Mouse (Mus musculus) stomach, postnatal 0 days (tissue): ENCODE measurements at regions not wholly inside any gene's neighbourhood (a gene's known extent, or its start where the extent isn't known, plus 50 kb on each side); places are given as distances from the start of the nearest gene placed in this dataset.

Experiments
- ATAC-seq: fragments of 200-750 bp; cut with Nextera tagmentation; 2 replicates; pipeline ENCODE4 v1.8.0; 2017; ENCODE audit not compliant: low FRiP score, low TSS enrichment
- DNase-seq: peaks from one replicate; pipeline ENCODE4 v3.0.0-alpha.2; 2016; ENCODE audit warnings: low spot score
- H3K27ac ChIP-seq: fragments of 300-500 bp; sonication (generic); replicated peaks from 2 replicates; pipeline ENCODE4 v1.5.1; 2014; ENCODE audit warnings: mild to moderate bottlenecking, control low read depth
- H3K27me3 ChIP-seq: fragments of 300-500 bp; sonication (generic); 2 replicates; pipeline ENCODE4 v1.6.1; 2014; ENCODE audit warnings: low read length; ENCODE audit not compliant: control insufficient read depth, insufficient read depth
- H3K36me3 ChIP-seq: fragments of 300-500 bp; sonication (generic); 2 replicates; pipeline ENCODE4 v1.6.1; 2014; ENCODE audit warnings: low read length, mixed read lengths; ENCODE audit not compliant: control insufficient read depth, insufficient read depth
- H3K4me1 ChIP-seq: fragments of 300-500 bp; sonication (generic); replicated peaks from 2 replicates; pipeline ENCODE4 v1.6.1; 2014; ENCODE audit warnings: antibody characterized with exemption; ENCODE audit not compliant: control insufficient read depth, insufficient read depth
- H3K4me2 ChIP-seq: fragments of 300-500 bp; sonication (generic); replicated peaks from 2 replicates; pipeline ENCODE4 v1.6.1; 2014; ENCODE audit warnings: low read depth, mild to moderate bottlenecking, control low read depth, moderate library complexity
- H3K4me3 ChIP-seq: fragments of 300-500 bp; sonication (generic); 2 replicates; pipeline ENCODE4 v1.5.1; 2014; ENCODE audit warnings: low read depth, low read length, control low read depth
- H3K9ac ChIP-seq: fragments of 300-500 bp; sonication (generic); 2 replicates; pipeline ENCODE4 v1.6.1; 2014; ENCODE audit warnings: mild to moderate bottlenecking, low read length, control low read depth, mixed read lengths
- H3K9me3 ChIP-seq: fragments of 300-500 bp; sonication (generic); 2 replicates; pipeline ENCODE4 v1.6.1; 2016; ENCODE audit warnings: low read length; ENCODE audit not compliant: control insufficient read depth
- CTCF ChIP-seq: IDR thresholded peaks from 2 replicates; pipeline ENCODE4 v1.5.1; 2016; ENCODE audit warnings: antibody characterized with exemption, low read depth, mild to moderate bottlenecking, moderate library complexity
- EP300 ChIP-seq: optimal IDR thresholded peaks from 2 replicates; pipeline ENCODE3; 2016; ENCODE audit warnings: antibody characterized with exemption
- WGBS: fragments of 180-500 bp; shearing (Covaris S2); extraction: QIAGEN DNeasy Blood & Tissue Kit; methylation state at CpG from one replicate; pipeline ENCODE4 v1.1.7; 2014; 5-methylcytosine and 5-hydroxymethylcytosine counted together

DNA sequence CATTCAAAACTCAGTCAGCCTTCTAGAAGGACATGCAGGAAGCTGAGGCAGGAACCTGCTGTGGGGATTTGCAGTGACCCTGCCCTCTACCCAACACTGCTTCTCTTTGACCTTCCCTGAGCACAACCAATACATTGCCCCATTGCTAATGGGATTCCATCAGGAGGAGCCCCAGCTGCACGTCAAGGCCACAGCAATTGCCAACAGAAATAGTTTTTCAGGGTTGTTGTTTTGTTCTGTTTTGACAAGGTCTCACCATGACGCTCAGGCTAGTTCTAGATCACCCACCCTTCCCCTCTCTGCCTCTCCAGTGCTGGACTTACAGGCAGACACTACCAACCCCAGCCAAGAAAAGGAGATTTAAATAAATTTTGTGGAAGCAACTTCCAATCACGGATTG lies 53.2 kb upstream of the Lhfpl2 start:
- no peak overlapping the region for H3K4me2 ChIP-seq
- no peak overlapping the region for H3K27ac ChIP-seq
- no peak overlapping the region for H3K4me3 ChIP-seq
- ATAC-seq (no peak), DNase-seq (no peak)
- WGBS = 75% methylated on average over 3 of the region's 3 CpGs
- H3K9ac ChIP-seq = no peak overlapping the region
- H3K36me3 ChIP-seq = no peaks in the 10 kb centered on the region
- H3K9me3 ChIP-seq = no peaks in the 10 kb centered on the region
- H3K27me3 ChIP-seq = no peaks in the 10 kb centered on the region
- H3K4me1 ChIP-seq = no peaks in the 10 kb centered on the region; the same call in 1 of the 2 replicates
- TF ChIP-seq EP300 = no peak
- no peak for TF ChIP-seq CTCF

DNA sequence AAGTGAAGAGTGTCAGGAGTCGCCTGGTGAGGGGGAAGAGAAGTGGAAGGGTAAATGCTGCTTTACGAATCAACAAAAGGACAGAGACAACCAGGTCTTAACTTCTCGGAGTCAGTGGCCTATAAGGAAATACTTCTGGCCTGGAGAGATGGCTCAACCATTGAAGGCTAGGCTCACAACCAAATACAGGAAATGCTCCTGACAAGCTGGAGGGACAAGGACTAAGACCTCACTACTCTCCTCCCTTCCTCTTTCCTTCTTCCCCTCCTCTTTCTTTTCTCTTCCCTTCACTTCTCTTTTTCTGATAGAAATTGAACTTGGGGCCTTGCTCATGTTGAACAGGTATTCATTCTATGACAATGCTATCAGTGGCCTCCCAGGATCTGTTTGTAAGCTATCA lies 51.7 kb upstream of the Lhfpl2 start:
- Histone ChIP-seq H3K27me3 (no peaks in the 10 kb centered on the region), H3K36me3 (no peaks in the 10 kb centered on the region), H3K4me2 (no peak overlapping the region), H3K27ac (no peak overlapping the region), H3K4me1 (no peaks in the 10 kb centered on the region; the same call in 1 of the 2 replicates), H3K9me3 (no peaks in the 10 kb centered on the region), H3K4me3 (no peak overlapping the region), H3K9ac (no peak overlapping the region)
- DNase-seq = no peak
- WGBS = 87% methylated on average over 3 of the region's 3 CpGs
- TF ChIP-seq EP300 = no peak
- TF ChIP-seq CTCF = no peak
- no peak for ATAC-seq
